Mouse (Mus musculus) megakaryocyte, adult 5-6 weeks (primary cell): ENCODE data around the gene Slc15a1. TPM values are rescaled to one million over a fixed set of nuclear protein-coding genes. Genes with fewer than 3 reads are reported as not detected.
A peak's percentile ranks its signal among the peaks of the same experiment; 100 is the strongest.

Experiments used
- ATAC-seq: 2 replicates; pipeline ENCODE4 v1.8.0; 2016; ENCODE audit warnings: mild to moderate bottlenecking, inconsistent platforms; ENCODE audit not compliant: poor library complexity, severe bottlenecking
- total RNA-seq, 2 experiments: library from RNA; stranded (forward) in 1 of 2; stranded (reverse) in 1 of 2; fragments of 153-499, 151-499 nt in 1 of 2; fragments of 221-1000, 200-1000 nt in 1 of 2; gene quantifications; 2 replicates each; pipeline versions ENCODE4 v1.2.3 to v1.2.4; 2015 to 2017

Gene Slc15a1
- total RNA-seq, 2 experiments from 2014 or later: not detected

GRCm38 (mm10) chr14:121493712-121494111, 11.3 kb downstream of the Slc15a1 start:
- no peak for ATAC-seq

DNA sequence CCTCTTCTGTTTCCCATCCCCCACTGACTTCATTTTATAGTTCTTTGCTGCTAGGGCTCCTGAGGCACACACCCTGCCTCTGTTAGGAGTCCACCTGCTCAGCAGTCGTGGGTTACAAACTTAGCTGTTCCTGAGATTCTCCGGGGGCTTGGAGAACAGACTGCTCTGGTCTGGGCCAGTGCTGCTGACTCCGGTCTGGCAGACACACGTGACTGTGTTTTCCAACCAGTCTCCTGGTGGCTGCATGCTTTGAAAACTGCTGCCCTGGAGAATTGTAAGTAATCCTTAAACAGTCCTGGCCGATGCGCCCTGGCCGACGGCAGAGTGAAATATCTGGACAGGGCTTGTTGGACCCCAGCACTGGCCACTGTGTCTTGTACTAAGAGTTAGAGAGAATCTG, 12.7 kb downstream of the Slc15a1 start:
- no peak for ATAC-seq

DNA sequence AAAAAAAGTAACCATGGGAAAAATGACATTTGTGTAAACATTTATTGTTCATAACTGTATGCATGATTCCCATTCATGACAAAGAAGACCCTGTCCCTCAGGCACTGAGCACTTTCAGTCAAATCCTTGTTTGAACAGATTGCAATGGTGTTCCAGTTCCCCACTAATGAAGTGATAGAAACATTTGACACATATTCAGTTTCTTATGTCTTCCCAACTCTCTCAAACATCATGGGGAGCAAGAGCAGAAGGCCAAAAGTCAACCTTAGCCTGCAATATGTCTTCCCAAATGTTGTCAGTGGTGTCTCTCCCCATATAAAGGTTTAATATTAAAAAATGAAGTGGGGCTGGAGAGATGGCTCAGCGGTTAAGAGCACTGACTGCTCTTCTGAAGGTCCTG, 19.3 kb downstream of the Slc15a1 start:
- no peak for ATAC-seq

DNA sequence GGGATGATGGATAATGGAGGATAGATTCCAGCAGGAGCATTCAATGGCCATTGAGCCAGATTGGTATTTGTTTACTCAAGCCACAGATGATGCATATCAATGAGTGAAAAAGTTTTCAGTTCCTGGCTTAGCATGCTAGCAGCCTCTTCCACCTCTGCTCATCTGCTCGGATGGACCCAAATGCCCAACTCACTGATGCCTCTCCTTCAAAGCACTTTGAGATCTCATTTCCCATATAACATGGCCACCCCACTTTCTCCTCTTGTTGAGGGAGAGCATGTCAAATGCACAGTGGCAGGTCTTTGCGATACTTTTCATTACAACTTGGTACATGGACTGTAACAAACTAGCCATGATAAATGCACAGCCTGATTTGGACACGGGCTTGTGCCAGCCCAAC, 20.6 kb downstream of the Slc15a1 start:
- ATAC-seq: no peak

- ATAC-seq: no peak
These were observed 22.9 kb downstream of the Slc15a1 start for GRCm38 (mm10) chr14:121482181-121482580.

DNA sequence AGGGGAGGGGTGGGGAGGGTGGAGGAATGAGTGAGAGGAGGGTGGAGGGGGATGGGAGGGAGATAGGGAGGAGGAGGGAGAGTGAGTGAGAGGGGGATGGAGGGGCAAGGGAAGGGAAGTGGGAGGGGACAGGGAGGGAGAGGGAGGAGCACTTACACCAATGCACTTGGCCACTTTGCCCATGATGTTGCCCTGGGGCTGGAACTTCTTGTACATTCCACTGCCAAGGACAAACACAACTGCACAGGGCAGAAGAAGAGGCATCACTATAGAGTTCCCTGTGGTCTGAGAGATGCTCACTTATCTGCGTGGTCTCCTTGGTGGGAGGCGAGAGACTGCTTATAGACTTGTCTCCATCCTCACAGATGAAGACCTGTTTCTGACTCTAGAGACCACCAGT, 23.5 kb downstream of the Slc15a1 start:
- no peak for ATAC-seq

DNA sequence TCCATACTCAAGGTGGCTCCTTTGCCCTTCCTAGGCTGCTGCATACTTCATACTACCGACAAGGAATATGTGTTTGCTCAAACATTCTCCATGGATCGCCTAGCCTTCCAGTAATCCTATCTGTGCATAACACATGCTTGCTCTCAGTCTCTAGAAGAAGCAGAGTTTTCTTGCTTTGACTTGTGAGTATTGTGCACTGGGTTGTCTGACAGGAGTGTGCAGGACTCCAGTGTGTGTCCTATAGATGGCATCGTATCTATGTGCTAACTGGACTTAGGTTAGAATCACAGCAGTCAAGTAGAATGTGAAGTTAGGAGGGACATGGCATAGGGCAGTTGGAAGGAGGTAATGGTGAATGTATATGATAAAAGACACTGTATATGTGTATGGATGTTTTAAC, 26.0 kb downstream of the Slc15a1 start:
- ATAC-seq: no peak

DNA sequence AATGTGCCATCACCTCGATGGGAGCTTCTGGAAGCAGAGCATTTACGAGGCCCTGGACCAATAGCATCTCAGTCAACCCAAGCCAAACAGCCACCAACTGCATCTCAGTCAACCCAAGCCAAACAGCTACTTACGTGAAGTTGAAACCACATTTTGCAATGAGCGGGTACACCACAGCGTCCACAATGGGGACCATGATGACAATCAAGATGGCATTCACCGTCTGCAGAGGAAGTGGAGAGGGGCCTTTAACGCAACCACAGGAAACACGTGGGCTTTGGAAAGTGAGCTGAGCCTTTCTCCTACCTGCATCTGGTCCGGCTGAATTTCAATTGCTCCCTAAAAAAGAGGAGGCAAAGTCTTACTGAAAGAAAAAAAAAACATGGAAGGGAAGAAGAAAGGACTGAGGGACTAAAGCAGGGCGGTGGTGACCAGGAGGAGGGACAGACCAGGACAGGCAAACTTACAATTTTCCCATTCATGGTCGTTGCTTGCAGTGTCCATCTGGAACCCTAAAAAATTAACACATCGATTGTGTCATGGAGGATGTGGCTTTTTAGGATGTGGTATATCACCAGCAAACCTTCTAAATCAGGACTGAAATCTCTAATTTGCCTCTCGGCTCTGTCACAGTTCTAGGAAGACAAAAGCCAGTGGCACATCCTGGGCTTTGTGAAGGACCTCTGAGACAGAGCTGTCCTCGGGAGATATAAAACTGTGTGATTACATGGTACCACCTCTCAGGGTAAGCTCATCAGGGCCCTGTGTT, 26.9 kb downstream of the Slc15a1 start:
- peak; percentile 92 for ATAC-seq

DNA sequence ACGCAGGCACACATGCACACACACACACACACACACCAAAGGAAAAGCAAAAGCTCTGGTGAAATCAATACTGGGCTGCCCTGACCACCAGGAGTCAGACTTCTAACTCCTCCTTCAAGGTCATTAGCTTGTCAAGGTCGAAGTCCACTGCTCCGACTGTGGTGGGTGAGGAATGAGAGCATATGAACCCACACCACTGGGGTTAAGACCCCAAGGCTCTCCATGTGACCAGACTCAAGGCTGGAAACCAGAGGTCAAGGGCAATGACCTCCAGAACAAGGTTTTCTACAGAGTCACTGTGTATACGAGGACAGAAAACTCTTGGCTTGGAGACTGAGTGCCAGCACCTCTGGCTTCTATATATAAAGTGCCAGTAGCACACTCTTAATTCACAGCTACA, 31.2 kb downstream of the Slc15a1 start:
- ATAC-seq: no peak

GRCm38 (mm10) chr14:121471545-121472121, 33.4 kb downstream of the Slc15a1 start:
- no peak for ATAC-seq

DNA sequence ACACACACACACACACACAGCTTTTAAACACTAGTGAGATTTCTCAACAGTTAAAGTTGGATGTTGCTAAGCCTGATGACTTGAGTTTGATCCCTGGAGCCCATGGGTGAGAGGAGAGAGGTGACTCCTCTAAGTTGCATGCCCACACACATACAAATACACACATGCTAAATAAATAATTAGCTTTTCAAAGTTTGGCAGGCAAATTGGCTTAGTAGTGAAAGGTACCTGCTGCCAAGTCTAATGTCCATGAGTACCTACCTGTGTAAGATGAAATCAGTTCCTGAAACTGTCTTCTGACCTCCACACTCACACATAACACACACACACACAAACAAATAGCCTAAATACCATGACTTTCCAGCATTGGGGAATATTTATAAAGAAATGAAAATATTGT, 35.5 kb downstream of the Slc15a1 start:
- no peak for ATAC-seq

- no peak for ATAC-seq
These were observed 37.4 kb downstream of the Slc15a1 start for GRCm38 (mm10) chr14:121467646-121468045.

DNA sequence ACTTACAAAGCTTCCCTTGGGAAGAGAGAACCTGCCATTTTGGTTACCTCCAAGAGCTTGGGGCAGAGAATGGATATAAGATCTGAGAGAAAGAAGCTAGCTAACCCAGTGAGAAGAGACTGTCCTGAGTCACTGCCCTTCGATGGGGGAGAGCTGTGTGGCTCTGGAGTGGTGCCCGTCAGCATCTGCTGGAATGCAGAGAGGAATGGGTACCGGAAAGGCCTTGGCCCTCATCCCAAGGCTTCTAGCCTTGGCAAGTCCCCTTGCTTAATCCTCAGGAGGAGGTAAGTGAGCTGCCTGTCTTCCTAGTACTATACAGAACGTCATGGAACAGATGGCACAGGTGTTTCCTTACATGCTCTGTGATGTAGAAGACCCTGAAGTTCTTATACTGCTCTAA, 38.6 kb downstream of the Slc15a1 start:
- ATAC-seq: no peak

GRCm38 (mm10) chr14:121464318-121464717, 40.7 kb downstream of the Slc15a1 start:
- no peak for ATAC-seq

GRCm38 (mm10) chr14:121462756-121463155, 42.3 kb downstream of the Slc15a1 start:
- ATAC-seq: no peak

- no peak for ATAC-seq
These were observed 44.1 kb downstream of the Slc15a1 start for GRCm38 (mm10) chr14:121460966-121461365.

DNA sequence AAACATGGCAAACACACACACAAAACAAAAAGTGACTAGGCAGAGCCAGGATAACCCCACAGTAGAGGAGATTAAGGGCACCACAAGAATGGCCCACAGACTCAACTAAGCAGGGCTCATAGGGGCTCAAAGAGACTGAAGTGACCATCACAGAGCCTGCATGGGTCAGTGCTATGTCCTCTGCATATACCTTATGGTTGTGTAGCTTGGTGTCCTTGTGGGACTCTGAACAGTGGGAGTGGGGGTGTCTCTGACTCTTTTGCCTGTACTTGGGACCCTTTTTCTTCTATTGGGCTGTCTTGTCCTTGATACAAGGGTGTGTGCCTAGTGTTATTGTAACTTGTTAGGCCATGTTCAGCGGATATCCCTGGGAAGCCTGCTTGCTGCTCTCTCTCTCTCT, 46.5 kb downstream of the Slc15a1 start:
- no peak for ATAC-seq

DNA sequence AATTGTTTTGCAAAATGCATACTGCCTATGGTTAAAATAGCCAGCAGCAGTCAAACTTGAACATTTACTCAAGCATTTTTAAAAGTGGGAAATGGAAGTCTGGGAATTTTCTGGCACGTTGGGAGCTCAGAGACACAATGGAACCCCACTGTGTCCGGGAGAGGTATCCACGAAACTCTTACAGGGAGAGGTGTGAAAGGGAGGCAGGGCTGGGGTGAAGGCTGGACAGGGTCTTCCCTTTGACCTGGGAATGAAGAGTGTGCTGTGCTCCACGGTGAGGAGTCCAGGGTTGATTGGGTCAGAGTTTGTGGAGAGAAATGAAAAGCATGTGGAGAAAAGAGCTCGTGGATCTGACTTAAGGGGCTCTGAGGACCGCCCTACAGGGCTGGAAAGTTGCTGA, 47.5 kb downstream of the Slc15a1 start:
- no peak for ATAC-seq

DNA sequence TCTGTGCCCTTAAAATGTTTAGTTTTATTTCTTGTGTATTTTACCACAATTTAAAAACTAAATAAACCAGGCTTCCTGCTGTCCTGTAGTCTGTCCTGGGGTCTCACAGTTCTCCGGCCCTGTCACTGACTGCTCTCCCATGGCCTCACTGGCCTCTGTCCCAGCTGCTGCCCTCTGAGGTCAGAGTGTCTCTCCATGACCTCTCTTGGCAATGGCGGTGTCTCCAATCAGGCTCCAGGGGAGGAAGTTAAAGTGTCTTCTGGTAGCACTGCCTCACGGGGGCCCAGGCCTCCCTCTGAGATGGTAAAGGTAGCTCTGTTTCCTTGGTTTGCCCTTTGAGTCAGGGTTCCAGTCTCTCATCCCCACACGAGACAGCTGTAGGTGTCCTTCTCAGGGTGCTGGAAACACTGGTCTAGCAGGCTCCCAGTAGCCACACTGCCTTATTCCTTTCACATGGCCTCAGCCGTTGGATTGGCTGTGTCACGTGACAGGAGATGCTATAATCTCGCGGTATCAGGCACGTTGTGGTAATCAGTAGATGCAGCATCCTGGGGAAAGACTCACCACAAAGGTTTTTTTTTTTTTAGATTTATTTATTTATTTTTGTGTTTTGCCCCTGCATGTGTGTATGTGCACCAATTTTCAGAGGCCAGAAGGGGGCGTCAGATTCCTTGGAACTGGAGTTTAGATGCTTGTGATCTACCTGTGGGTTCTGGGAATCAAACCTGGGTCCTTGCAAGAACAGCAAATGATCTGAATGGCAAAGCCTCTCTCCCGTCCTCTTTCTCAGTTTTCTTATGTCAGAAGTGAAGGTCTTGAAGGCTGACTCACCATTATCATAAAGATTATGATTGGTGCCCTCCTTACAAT, 48.4 kb downstream of the Slc15a1 start:
- ATAC-seq: no peak

- ATAC-seq: no peak
These were observed 49.1 kb downstream of the Slc15a1 start for GRCm38 (mm10) chr14:121455976-121456375.

DNA sequence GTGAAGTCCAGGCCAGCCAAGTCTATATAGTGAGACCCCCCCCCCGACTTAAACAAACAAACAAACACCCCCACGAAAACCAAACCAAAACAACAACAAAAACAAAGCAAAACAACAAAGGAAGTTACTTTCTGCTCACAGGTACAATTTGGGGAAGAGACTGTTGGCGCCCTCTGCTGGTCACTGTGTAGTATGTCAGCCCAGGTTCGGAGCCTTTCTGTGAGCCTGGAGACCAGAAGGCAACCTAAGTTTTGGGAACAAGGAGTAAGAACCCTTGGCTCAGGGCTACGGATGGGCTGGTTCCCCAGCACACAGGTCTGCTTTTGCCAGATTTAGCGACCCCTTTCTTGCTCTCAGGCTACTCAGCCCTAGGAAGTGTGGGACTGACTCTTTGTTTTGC, 49.5 kb downstream of the Slc15a1 start:
- ATAC-seq: peak; percentile 74

DNA sequence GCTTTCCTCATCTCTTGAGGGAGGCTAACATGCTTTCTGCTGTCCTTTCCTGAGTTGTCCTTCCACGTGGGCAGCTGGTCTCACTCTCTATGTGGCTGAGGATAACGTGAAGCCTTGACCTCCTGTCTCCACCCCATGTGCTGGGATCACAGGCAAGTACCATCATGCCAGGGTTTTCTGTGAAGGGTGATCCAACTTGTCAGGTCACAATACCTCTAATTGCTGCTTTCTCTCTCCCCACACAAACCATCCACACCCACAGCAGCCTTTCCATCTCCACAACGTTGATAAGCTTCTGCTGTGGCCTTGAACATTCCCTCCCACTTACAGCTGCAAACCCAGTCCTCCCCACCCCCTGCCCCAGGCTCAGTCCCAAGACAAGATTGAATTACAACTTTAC, 51.9 kb downstream of the Slc15a1 start:
- ATAC-seq: no peak
